Mouse (Mus musculus) kidney, postnatal 36 days (tissue): ENCODE data around the gene Slc25a36.

Experiments used
- DNase-seq, 2 experiments: peaks; one replicate each; pipeline ENCODE4 v3.0.0; 2021 to 2022; ENCODE audit warnings: mixed read lengths in 2 of 2

Gene Slc25a36

DNA sequence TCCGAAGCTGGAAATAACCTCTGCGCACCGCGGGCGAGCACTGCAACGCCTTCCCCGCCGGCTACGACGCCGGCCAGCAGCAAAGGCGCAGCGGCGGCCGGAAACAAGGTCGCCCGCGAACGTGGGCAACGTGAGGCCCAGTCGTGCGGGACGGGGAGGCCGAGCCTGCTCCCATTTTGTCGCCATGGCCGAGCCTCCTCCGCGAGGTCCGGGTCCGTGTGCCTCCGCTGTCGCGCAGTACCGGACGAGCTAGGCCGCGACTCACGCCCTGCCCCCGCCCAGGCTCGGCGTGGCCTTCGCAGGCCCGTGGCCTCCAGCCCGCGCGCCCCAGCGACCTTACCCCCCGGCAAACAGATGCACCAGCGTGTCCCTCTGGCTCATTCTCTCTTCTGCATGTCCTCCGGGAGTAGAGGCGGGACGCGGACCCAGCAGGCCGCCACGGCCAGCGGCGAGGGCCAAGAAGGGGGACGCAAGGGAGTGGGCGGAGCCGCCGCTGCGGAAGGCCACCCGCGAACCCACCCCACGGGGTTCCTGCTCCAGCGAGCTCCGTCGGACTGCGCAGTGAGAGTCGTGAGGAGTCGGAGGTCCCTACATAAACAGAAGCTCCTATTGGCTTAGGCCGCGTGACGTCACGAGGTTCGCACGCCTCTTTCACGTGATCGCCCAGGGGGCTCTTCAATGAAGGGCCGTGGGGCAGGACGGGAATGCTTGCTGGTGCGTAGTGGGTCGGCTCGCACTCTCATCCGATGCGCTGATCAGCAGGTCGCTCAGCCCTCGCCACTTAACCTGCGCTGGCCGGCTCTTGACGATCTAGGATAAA, at the start of gene Slc25a36:
Gene Slc25a36, minus strand, starts transcription at position 587 of the 820 bp plus-strand sequence.
- DNase-seq = peak; percentile 98

DNA sequence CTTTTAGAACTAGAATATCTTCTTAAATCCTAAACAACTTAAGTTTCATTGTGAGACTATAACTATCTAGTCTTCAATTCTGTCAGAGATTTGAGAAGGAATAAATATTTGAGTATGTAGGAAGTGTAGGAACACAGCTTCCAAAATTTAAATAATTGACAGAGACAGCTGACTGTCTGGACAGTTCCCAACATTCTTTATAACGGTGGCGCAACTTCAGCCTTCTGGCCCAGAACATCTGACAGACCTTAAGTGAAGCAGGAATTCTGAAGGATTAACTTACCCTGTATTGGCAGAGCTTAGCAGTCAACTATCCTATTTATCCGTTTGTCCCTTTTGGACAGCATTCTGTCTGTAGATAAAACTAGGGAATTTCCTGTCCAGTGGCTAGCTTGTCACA, 47.5 kb upstream of the Slc25a36 start:
- DNase-seq = peak in 1 of 2 experiments; percentile 54

DNA sequence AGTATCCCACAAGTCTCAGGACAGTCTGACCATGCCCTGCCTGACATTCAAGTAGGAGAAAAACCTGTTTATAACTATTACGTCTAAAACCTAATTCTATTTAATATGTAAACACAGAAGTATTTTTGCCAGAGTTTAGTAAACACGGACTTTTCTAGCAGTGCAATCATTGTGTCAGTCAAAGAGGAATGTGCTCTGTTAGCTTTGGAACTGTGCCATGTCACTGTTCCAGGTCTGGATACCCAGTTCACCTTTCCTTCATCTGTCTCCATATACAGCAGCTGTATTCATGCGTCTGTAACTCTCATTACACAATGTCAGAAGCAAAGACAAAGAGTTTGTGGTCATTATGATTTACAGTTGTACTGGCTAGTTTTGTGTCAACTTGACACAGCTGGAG, 45.0 kb upstream of the Slc25a36 start:
- peak; percentile 66 to 77 for DNase-seq

DNA sequence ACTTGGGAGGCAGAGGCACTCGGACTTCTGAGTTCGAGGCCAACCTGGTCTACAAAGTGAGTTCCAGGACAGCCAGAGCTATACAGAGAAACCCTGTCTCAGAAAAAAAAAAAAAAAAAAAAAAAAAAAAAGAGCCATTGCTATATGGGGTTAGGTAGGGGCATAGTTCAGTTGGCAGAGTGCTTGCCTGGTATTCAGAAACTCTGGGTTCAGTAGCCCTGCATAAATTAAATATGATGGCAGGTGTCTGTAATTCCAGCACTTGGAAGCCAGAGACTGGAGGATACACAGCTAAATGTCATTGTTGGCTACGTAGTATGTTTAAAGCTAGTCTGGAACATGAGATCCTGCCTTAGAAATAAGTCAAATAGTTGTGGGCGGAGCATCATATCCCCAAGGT, 44.0 kb upstream of the Slc25a36 start:
- DNase-seq = peak; percentile 43 to 50

DNA sequence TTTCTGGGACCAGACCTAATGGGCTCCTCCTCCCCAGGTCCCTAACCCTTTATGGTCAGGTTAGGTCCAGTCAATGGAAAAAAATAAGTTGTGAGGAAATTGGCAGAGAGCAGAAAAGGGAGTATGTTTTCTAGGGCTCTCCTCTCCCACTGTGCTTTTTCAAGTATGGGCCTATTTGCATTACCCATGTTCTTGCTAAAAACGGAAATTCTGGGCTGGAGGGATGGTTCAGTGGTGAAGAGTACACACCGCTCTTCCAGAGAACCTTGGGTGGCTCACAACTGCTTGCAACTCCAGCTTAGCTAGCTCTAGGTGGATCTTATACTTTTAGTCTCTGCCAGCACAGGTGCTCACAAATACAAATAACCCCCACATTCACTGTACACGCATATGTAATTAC, 42.0 kb upstream of the Slc25a36 start:
- DNase-seq = no peak

DNA sequence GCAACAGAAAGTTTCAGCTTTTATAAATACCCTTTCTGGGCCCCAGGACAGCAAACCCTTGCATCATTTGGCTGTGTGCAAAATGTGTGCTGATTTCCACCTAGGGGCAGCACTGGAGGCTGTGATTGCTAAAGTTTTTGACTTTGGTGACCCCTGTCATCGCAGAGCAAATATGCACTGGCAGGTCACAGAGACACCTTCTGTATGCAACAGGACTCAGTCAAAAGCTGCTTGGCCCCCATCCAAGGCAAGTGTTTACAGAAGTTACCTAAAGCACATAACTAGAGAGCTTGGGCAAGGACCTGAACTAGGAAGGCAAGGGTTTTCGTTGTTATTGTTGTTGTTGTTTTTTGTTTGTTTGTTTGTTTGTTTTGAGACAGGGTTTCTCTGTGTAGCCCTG, 36.3 kb upstream of the Slc25a36 start:
- DNase-seq = no peak

DNA sequence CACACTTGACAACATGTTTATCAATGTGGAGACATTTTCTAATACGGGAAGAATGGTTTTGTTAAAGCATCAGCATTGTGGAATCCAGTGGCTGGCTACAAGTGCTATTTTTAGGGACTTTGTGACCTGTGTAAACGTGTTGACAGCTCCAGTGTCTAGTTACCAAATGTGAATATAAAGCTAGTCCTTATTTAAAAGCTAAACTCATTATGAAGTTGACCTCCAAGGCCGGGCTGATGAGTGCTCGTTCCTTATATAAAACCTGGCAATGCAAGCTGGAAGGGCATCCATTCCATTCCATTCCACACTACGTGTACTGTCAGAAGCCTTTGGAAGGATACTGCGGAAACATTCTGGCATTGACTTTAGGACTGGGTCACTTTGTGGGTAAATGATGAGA, 34.4 kb upstream of the Slc25a36 start:
- DNase-seq = no peak

DNA sequence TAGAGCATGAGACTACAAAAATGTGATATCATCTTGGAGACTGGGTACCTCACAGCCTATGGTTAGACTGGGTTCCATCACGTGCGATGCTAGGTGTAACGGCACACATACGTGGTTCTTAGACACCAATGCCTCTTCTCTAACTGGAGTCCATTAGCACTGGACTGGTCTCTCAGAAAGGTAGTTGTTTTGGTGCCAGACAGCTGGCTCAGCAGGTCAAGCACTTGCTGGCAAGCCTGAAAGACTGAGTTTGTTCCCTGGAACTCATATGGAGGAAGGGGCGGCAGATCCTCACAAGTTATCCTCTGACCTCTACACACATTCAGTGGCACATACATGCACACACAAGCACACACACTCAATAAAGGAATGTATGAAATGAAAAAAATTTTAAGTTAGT, 32.5 kb upstream of the Slc25a36 start:
- DNase-seq = peak; percentile 38 to 44

DNA sequence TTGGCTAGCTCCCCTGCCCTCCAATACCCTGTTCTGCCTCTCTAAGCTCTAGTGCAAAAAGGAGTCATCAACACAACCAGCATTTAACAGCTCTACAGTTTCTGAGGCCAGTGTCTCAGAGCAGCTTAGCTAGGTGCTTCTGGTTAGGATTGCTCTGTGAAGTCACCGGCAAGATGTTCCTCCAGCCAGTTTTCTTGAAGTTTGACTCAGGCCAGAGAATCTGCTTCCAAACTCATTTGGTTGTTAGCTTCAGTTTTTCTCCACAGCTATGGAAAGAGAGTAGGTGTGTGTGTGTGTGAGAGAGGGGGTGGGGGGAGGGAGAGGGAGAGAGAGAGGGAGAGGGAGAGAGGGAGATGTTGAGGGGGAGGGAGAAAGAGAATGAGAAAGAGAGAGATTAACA, 31.6 kb upstream of the Slc25a36 start:
- DNase-seq = no peak

DNA sequence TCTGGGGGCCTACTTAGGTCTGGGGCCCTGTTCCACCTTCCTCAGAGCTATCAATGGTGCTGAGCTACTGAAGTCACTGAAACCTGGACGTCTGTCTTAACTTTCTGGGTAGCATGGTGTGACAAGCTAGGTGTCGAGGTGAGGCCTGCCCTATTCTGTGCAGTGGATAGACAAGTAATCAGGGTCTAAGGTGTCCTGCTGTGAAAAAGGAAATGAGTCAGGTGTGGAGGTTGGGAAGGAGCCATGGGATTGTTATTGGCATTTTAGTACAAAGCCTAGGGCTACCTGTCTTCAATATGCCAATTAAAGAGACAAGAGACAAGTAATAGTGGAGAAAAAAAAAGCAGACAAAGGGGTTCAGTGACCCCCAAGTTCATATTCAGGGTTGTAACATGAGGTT, 30.8 kb upstream of the Slc25a36 start:
- DNase-seq = no peak

DNA sequence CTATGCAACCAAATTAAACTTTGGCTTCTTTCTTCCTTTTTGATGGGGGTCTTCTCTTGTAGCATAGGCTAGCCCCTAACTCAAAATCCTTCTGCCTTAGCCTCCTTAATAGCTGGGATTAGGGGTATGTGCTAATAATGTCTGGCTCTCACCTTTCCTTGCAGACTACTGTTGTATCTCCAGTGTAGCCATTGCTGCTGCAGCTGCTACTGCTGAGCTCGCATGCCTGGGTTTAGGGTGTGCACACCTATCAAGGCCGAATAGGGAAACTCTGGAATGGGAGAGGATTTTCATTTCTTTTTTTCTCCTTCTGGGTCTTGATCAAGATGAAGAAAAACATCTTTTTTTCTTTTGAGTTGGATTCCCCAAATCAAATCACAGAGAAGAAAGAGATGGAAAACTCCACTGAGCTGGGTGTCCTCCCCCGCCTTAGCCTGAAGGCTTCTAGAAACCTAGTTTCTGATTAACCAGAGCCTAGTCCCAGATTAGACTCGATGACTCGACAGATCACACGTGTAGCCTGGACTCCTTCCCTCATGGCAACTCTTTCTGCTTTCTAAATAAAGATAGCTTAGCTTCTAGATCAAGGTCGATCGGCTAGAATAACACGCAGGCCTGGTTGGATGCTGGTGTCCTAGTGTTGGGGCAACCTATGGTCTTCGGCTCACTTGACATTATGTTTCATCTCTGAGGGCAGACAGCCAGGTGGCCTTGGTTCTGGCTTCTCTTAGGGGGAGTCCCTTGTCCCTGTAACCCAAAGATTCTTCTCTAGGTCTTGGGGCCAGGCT, 29.4 kb upstream of the Slc25a36 start:
- peak; percentile 56 to 85 for DNase-seq

DNA sequence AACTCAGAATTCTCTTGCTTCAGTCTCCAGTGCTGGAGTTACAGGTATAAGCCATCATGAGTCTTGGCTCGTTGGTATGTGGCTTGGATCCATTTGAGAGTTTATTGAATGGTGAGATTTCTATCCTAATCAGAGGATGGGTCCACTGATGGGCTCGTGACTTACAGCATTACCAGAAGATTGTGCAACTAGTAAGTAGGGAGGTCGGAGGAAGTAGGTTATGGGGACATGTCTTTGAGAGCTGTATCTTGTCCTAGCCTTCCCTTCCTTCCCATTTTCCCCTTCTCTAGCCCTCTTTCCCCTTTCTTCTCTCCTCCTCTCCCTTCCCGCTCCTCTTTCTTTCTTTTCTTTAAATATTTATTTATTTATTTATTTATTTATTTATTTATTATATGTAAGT, 26.7 kb upstream of the Slc25a36 start:
- DNase-seq = no peak

DNA sequence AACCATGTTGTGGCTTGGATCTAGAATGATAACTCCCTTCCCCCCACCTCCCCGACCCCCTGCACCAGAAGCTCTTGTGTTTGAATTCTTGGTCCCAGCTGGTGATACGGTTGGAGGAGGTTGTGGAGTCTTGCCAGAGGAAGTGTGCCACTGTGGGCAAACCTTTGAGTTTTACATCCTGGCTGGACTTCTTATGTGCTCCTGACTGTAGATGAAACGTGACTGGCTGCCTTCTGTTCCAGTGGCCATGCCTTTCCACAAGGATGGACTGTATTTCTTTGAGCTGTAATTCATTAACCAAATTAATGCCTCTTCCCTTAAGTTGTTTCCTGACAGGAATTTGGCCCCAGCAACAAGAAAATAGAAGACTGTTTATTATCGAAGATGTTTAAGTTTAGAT, 26.2 kb upstream of the Slc25a36 start:
- DNase-seq = peak; percentile 54 to 80

DNA sequence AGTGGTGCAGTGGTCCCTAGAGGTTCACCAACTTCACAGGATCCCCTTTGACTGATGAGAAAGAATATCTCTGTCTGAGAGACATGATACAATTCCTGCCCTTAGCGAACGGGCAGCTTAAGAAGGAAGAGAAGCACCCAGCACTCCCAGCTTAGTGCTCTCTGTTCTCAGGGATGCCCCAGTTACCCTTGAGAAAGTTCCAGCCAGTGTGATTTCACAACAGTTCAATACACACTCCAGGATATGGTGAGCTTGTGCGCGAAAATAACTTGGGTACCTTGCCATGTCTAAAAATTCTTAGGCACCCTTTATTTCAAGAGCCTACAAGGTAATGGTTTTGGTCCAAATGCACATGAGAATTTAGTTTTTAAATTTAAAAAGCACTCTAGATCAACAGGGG, 24.9 kb upstream of the Slc25a36 start:
- DNase-seq = no peak

DNA sequence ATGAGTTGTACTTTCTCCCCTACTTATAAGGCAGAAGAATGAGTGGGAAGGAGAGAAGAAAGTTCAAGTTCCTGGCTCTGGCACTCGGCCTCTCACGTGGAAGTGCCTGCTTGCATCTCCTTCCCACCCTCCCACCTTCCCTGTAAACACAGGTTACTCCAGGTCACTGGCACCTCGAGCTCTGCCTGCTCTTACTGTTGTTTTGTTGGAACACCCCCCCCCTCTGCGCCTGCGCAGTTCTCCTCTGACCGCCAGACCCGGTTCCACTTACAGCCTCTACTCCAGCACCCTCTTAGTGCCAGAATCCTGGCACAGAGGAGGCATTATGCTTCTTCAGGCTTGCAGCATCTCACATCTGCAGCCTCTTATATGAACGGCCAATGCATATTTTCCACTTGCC, 22.2 kb upstream of the Slc25a36 start:
- peak; percentile 94 for DNase-seq

DNA sequence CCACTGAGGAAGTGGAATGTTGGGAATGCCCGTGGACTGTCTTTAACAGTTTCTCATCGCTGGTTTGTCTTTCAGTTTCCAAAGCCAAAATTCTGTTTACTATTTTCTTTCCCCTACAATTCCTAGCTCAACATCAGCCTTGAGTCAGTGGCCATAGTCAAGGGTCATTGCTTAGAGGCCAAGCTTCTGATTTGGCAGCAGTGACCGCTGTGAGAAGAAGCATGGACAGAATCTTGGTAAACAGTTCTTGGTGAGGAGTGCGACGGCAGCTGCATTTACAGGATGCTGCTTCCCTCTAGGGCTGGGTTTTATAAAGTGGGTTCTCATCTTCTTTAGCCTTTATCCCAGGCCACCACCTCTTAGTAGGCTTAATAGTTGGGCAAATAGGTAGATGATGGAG, 19.0 kb upstream of the Slc25a36 start:
- peak; percentile 50 to 67 for DNase-seq

DNA sequence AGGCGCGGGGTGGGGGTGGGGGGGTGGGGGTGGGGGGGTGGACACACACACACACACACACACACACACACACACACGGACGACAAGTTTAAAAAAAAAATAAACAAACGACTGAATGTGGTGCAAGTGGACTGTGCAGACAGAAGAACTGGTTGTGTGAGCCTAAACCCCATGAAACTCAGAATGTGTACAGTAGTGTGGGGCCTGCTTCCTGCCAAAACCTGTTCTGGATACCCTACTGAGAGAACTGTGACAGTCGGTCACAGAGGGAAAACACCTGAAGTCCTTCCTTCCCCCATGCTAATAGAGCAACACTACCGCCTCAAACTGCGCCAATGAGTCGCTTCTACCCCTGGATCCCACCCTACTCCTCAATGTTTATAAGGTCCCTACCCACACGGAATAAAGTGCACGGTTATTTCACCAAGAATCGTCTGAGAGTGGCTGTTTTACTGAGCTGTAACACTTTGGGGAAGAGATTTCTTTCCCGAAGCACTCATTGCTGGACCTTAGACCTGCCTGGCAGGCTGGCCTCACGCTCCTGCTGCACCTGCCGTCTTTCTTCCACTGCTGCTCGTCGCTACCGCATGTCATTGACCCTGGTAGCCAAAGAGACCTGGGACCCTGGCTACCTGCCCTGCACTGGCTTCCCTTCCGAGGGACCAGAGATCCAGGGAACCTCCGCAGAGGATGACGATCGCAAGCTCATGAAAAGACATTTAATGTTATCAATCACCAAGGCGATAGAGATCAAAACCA, 13.2 kb upstream of the Slc25a36 start:
- DNase-seq = peak; percentile 55 to 77

DNA sequence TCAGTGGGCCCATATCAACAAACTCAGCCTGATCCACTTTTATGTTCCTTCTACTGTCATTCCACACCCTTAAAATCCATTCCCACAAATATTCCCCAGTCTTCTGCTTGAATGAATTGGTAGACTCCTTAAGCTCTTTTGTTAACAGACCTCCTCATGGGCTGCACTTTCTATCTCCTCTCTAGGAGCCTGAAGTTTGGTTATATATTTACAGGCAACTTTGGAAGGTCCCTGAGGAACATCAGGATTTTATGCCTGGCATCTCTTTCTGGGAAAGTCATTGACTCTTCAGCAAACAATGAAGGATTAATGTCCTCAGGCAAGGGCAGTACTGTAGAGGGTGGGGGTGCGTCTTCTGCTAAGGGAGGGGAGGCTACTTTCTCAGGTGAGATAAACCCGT, 10.5 kb upstream of the Slc25a36 start:
- DNase-seq = no peak

DNA sequence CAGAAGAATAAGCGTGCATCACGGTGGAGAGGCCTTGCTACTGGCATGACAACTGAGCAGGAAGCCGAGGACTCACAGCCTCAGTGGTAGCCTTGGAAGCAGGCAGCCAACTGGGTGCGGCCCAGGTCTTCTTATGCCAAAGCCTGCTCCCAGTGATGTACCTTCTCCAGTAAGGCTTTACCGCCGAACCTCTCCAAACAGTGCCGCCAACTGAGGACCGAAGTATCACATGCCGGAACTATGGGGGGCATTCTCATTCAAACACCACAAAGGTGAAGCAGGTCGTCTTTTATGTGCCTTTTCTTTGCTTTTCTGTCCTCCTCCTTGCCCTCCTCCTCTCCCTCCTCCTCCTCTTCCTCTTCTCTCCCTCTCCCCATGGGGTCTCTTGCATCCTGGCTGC, 3.3 kb upstream of the Slc25a36 start:
- no peak for DNase-seq

DNA sequence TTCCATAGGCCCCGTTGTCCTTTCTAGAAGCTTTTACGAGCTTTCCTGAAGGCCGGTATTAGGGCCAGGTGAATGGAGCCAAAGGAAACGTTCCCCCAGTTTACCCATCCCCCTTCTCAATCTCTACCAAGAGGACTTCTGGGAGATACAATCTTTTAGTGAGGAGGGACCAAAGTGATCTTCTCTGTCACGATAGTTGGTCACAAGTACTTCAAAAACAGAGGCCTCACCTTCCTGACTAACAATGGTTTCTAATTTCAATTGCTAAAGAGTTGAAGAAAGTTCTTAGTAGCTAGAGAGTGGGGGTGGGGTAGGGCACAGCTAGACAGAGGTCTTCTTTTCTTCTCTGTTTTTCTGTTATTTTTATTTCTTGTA, 2.6 kb upstream of the Slc25a36 start:
- no peak for DNase-seq

DNA sequence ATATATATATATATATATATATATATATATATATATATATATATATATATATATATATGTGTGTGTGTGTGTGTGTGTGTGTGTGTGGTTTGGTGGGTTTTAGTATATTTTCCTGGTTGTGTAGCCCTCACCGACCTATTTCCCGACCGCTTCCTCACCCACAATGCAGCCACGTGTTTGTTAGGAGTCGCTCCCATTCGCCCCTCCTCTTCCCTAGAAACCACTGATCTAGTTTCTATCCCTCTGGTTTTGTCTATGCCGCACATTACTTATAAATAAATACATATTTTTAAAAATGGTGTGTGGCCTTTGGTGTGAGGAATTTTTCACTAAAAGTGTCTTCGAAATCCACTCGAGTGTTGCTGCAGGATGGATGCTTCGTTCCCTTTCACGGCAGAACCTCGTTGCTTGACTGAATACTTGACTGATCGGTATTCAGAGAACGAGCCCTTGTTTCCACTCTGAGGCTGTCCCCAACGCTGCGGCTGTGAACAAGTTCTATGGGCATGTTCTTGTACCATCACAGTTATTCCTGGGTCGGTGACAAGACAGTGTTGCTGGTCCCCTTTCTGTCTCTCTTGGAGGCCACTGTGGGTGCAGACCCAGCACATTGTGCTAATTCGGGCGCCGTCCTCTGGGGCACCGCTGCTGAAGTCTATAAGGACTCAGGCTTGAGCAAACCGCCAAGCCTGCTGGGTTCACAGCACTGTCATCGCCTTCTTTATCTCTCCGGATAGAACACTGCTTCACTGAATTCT, 2.0 kb upstream of the Slc25a36 start:
- DNase-seq = no peak

DNA sequence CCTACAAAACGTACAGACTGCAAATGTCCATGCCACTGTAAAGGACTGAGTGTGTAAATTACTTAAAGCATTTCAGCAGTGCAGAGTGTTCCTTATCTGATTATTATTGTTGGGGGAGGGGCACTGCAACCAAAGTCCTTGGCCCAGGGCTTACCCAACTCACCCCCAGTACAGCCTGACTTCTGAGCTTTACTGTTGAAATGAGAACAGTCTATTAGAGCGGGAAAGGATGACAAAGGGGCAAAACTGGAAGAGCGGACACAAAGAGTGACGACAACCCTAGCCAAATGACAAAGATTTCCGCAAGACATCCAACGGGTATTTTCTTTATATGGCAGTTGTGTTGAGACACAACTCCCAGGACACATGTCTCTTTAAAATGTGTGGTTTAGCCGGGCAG, 1.3 kb upstream of the Slc25a36 start:
- DNase-seq = no peak

DNA sequence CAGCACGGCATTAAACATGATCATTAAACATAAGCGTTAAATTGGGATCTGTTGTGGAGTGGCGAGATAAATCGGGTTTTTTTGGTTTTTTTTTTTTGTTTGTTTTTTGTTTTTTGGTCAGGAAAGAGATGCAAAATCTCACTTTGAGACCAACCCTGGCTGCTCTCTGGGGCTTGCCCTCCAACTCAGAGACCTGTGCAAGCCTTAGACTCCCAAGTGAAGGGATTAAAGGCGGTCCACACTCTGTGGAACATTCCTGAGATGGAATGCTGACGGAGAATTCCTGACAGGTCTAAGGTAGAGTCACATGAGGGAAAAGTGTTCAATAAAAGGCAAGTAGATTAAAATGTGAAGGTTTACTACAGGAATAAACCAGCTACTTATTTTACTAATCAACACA, 549 bp upstream of the Slc25a36 start:
- DNase-seq = peak; percentile 38 to 53
